In genomic region chr2:165327386-165327785, GRCm38 (mm10) we compare ENCODE assay signal across 9 mouse cellular contexts. TPM values are rescaled to one million over a fixed set of nuclear protein-coding genes. Genes with fewer than 3 reads are reported as not detected.
A peak's percentile ranks its signal among the peaks of the same experiment; 100 is the strongest.
DNase-seq lines count a peak whose midpoint lies in the region; ATAC-seq lines count a peak whose summit lies in the region.
"Had no signal": no experiment of that assay in that cellular context is flagged by ENCODE, and none has a peak within 500 bp of the region (broad histone marks: within the 10 kb centered on the region; RNA-seq: fewer than 3 reads in every experiment).

No protein-coding gene starts in this region.

- H3K9ac ChIP-seq in neural tube, embryonic 11.5 days (ENCODE audit: low read length) = peak overlapping the region; percentile 65
- H3K9ac ChIP-seq in liver, embryonic 15.5 days = 0 out of 2 replicates have a peak overlapping the region, but pooled peaks have one; percentile 53

- H3K27me3 ChIP-seq in neural tube, embryonic 11.5 days (ENCODE audit: control insufficient read depth, insufficient read depth, low read length) = no peaks in the 10 kb centered on the region
- H3K27me3 ChIP-seq in liver, embryonic 15.5 days = no peaks in the 10 kb centered on the region

- no peak overlapping the region for H3K27ac ChIP-seq in neural tube, embryonic 11.5 days (ENCODE audit: low read depth, low read length)
- no peak overlapping the region for H3K27ac ChIP-seq in liver, embryonic 15.5 days (replicated peaks)

- H3K9me3 ChIP-seq in neural tube, embryonic 11.5 days (ENCODE audit: control insufficient read depth, low read length) = no peaks in the 10 kb centered on the region
- no peaks in the 10 kb centered on the region for H3K9me3 ChIP-seq in liver, embryonic 15.5 days (replicated peaks)

- no peaks in the 10 kb centered on the region for H3K36me3 ChIP-seq in neural tube, embryonic 11.5 days (ENCODE audit: control insufficient read depth, insufficient read depth, low read length)
- no peaks in the 10 kb centered on the region; the same call in 1 of the 2 replicates for H3K36me3 ChIP-seq in liver, embryonic 15.5 days (replicated peaks)

- H3K4me1 ChIP-seq in neural tube, embryonic 11.5 days (ENCODE audit: control insufficient read depth, insufficient read depth, low read length) = peaks cover 30% of the 10 kb centered on the region
- H3K4me1 ChIP-seq in liver, embryonic 15.5 days (replicated peaks) = peaks cover 67% of the 10 kb centered on the region

- 0 out of 2 replicates have a peak overlapping the region, but pooled peaks have one; percentile 89 for H3K4me3 ChIP-seq in neural tube, embryonic 11.5 days (ENCODE audit: low read depth, low read length)
- H3K4me3 ChIP-seq in liver, embryonic 15.5 days (replicated peaks) = peak overlapping the region; percentile 88

- 45% methylated on average over 7 of the region's 7 CpGs for WGBS in neural tube, embryonic 11.5 days
- WGBS in liver, embryonic 15.5 days (ENCODE audit: insufficient replicate concordance) = 38% methylated on average over 7 of the region's 7 CpGs

- no peak for ATAC-seq in cerebellum, adult (ENCODE audit: insufficient number of reproducible peaks, low FRiP score, low TSS enrichment)
- no peak for ATAC-seq in neural tube, embryonic 11.5 days (ENCODE audit: insufficient read depth, low FRiP score, low TSS enrichment)
- no peak for ATAC-seq in liver, embryonic 15.5 days (ENCODE audit: insufficient read depth)
- ATAC-seq in megakaryocyte progenitor cell, adult 5-6 weeks (replicated peaks; ENCODE audit: poor library complexity) = no peak

- DNase-seq in cerebellum, adult 9-11 months = peak; percentile 57
- DNase-seq in neural tube, embryonic 11.5 days (ENCODE audit: low spot score) = no peak
- no peak for DNase-seq in neural tube, embryonic 10.5 days (ENCODE audit: extremely low spot score, low spot score)
- no peak for DNase-seq in right cerebral cortex, postnatal 10 days (ENCODE audit: low spot score in 2 of 2)
- no peak for DNase-seq in frontal cortex, postnatal 36 days (ENCODE audit: low spot score in 2 of 2)
- DNase-seq: B cell, adult 2 months had no signal

- H3K4me2 ChIP-seq in neural tube, embryonic 11.5 days (ENCODE audit: low read depth) = peak overlapping the region; percentile 91
- peak overlapping the region; percentile 95 for H3K4me2 ChIP-seq in liver, embryonic 15.5 days

RNA-seq across cellular contexts. Expression of gene Elmo2, which starts 1.1 kb away (rescaled TPM):
- polyA plus RNA-seq in neural tube, embryonic 11.5 days (2014; fragmentation: Nextera tagmentation; extraction: Ambion mirVana) = 89.0 and 97.7 TPM in 2 replicates
- 16.6 and 17.1 TPM in 2 replicates for polyA plus RNA-seq in liver, embryonic 15.5 days (2015; fragmentation: Nextera tagmentation; extraction: Ambion mirVana)
- total RNA-seq in megakaryocyte progenitor cell, adult 5-6 weeks (2015) = 45.9 and 49.3 TPM in 2 replicates
- 30.6 and 32.2 TPM in 2 replicates for total RNA-seq in megakaryocyte progenitor cell, adult 5-6 weeks (2017)

RNA-seq across cellular contexts. Expression of gene Slc35c2, which starts 39.7 kb away (rescaled TPM):
- 47.3 and 48.2 TPM in 2 replicates for polyA plus RNA-seq in neural tube, embryonic 11.5 days (2014; fragmentation: Nextera tagmentation; extraction: Ambion mirVana)
- polyA plus RNA-seq in liver, embryonic 15.5 days (2015; fragmentation: Nextera tagmentation; extraction: Ambion mirVana) = 39.1 and 47.7 TPM in 2 replicates
- 45.9 and 57.3 TPM in 2 replicates for total RNA-seq in megakaryocyte progenitor cell, adult 5-6 weeks (2015)
- total RNA-seq in megakaryocyte progenitor cell, adult 5-6 weeks (2017) = 64.5 and 76.7 TPM in 2 replicates

RNA-seq across cellular contexts. Expression of gene Zfp663, which starts 41.1 kb away (rescaled TPM):
- 5.1 and 6.1 TPM in 2 replicates for polyA plus RNA-seq in neural tube, embryonic 11.5 days (2014; fragmentation: Nextera tagmentation; extraction: Ambion mirVana)
- 0.06 TPM in 1 of 2 replicates, not detected in the other for polyA plus RNA-seq in liver, embryonic 15.5 days (2015; fragmentation: Nextera tagmentation; extraction: Ambion mirVana)
- not detected in 2 replicates for total RNA-seq in megakaryocyte progenitor cell, adult 5-6 weeks (2015)
- total RNA-seq in megakaryocyte progenitor cell, adult 5-6 weeks (2017) = not detected in 2 replicates
